Mouse (Mus musculus): ENCODE measurements around the gene Rnaseh2c.

The Rnaseh2c gene

GRCm38 (mm10) chr19:5632120-5632519 is 30.4 kb downstream of the Rnaseh2c start:
- DNase-seq (ENCODE audit: low read depth, low spot score): no peak

- DNase-seq (ENCODE audit: low read depth, low spot score): no peak
Observed at GRCm38 (mm10) chr19:5636036-5636570, 34.4 kb downstream of the Rnaseh2c start.

- peak; percentile 66 for DNase-seq (ENCODE audit: low read depth, low spot score)
Observed at GRCm38 (mm10) chr19:5636571-5637041, 34.9 kb downstream of the Rnaseh2c start.

- peak; percentile 92 for DNase-seq (ENCODE audit: low read depth, low spot score)
Observed at GRCm38 (mm10) chr19:5637069-5638047, 35.7 kb downstream of the Rnaseh2c start, which contains the start of gene Rela. Gene Rela, plus strand, starts transcription at chr19:5637483.

- no peak for DNase-seq (ENCODE audit: low read depth, low spot score)
Observed at GRCm38 (mm10) chr19:5638416-5639005, 36.8 kb downstream of the Rnaseh2c start.

- DNase-seq (ENCODE audit: low read depth, low spot score): no peak
Observed at GRCm38 (mm10) chr19:5640339-5640738, 38.7 kb downstream of the Rnaseh2c start.

- DNase-seq (ENCODE audit: low read depth, low spot score): no peak
Observed at GRCm38 (mm10) chr19:5641021-5641420, 39.3 kb downstream of the Rnaseh2c start.

- DNase-seq (ENCODE audit: low read depth, low spot score): no peak
Observed at GRCm38 (mm10) chr19:5641641-5642040, 40.0 kb downstream of the Rnaseh2c start.

GRCm38 (mm10) chr19:5645280-5645679 is 43.6 kb downstream of the Rnaseh2c start:
- DNase-seq (ENCODE audit: low read depth, low spot score): no peak

GRCm38 (mm10) chr19:5646731-5647330 is 45.2 kb downstream of the Rnaseh2c start:
- DNase-seq (ENCODE audit: low read depth, low spot score): no peak

- no peak for DNase-seq (ENCODE audit: low read depth, low spot score)
Observed at GRCm38 (mm10) chr19:5647791-5648190, 46.1 kb downstream of the Rnaseh2c start.

- DNase-seq (ENCODE audit: low read depth, low spot score): peak; percentile 94
Observed at GRCm38 (mm10) chr19:5648401-5649297, 47.0 kb downstream of the Rnaseh2c start.

- no peak for DNase-seq (ENCODE audit: low read depth, low spot score)
Observed at GRCm38 (mm10) chr19:5649298-5649741, 47.6 kb downstream of the Rnaseh2c start.

- DNase-seq (ENCODE audit: low read depth, low spot score): no peak
Observed at GRCm38 (mm10) chr19:5651502-5652274, 50.0 kb downstream of the Rnaseh2c start.

GRCm38 (mm10) chr19:5652570-5652969 is 50.9 kb downstream of the Rnaseh2c start:
- DNase-seq (ENCODE audit: low read depth, low spot score): no peak

GRCm38 (mm10) chr19:5653969-5654719 is 52.5 kb downstream of the Rnaseh2c start:
- no peak for DNase-seq (ENCODE audit: low read depth, low spot score)

- DNase-seq (ENCODE audit: low read depth, low spot score): no peak
Observed at GRCm38 (mm10) chr19:5654720-5655298, 53.1 kb downstream of the Rnaseh2c start.
